Mouse (Mus musculus) CD8-positive naive resting alpha-beta T cell, adult 2 months (primary cell): ENCODE data around the gene Abhd16b.
"Not testable (repeated sequence)": the region's sequence is repeated elsewhere in the genome, so short reads cannot be mapped to it uniquely, and the experiment has no call there.

ENCODE experiments used
- DNase-seq, 2 experiments: peaks; one replicate each; pipeline ENCODE4 v3.0.0; 2022; ENCODE audit warnings: low read depth in 2 of 2, low spot score in 2 of 2

Gene Abhd16b

GRCm38 (mm10) chr2:181485741-181486140 lies 7.3 kb upstream of the Abhd16b start:
- no peak for DNase-seq

- no peak for DNase-seq
Measured at GRCm38 (mm10) chr2:181487338-181488277, 5.4 kb upstream of the Abhd16b start.

- peak in 1 of 2 experiments; percentile 43 for DNase-seq
Measured at GRCm38 (mm10) chr2:181491432-181492205, 1.4 kb upstream of the Abhd16b start.

GRCm38 (mm10) chr2:181492206-181492605 lies 800 bp upstream of the Abhd16b start:
- no peak for DNase-seq

- DNase-seq: no peak
Measured at GRCm38 (mm10) chr2:181494266-181494945, 1.4 kb downstream of the Abhd16b start.

- not testable (repeated sequence) for DNase-seq
Measured at GRCm38 (mm10) chr2:181495845-181496244, 2.8 kb downstream of the Abhd16b start.

GRCm38 (mm10) chr2:181496281-181496680 lies 3.3 kb downstream of the Abhd16b start:
- DNase-seq: peak; percentile 59 to 73

- DNase-seq: peak; percentile 83 to 86
Measured at GRCm38 (mm10) chr2:181496831-181497547, 4.0 kb downstream of the Abhd16b start, which contains the start of gene Tpd52l2. Tpd52l2 (plus strand) TSS chr2:181497142.

GRCm38 (mm10) chr2:181497548-181497875 lies 4.5 kb downstream of the Abhd16b start:
- DNase-seq: peak; percentile 32 to 38

- DNase-seq: no peak
Measured at GRCm38 (mm10) chr2:181498644-181499043, 5.6 kb downstream of the Abhd16b start.

- no peak for DNase-seq
Measured at GRCm38 (mm10) chr2:181509191-181509590, 16.2 kb downstream of the Abhd16b start.

- no peak for DNase-seq
Measured at GRCm38 (mm10) chr2:181511231-181511630, 18.2 kb downstream of the Abhd16b start.

GRCm38 (mm10) chr2:181519201-181519600 lies 26.2 kb downstream of the Abhd16b start:
- DNase-seq: no peak

- DNase-seq: peak; percentile 94 to 95
Measured at GRCm38 (mm10) chr2:181520118-181520935, 27.3 kb downstream of the Abhd16b start, which contains the start of gene Dnajc5. Dnajc5 (plus strand) TSS chr2:181520485.

- DNase-seq: no peak
Measured at GRCm38 (mm10) chr2:181520936-181521227, 27.9 kb downstream of the Abhd16b start.

- DNase-seq: no peak
Measured at GRCm38 (mm10) chr2:181521491-181521890, 28.5 kb downstream of the Abhd16b start.

GRCm38 (mm10) chr2:181522811-181523210 lies 29.8 kb downstream of the Abhd16b start:
- DNase-seq: peak; percentile 24 to 42

GRCm38 (mm10) chr2:181525526-181525925 lies 32.5 kb downstream of the Abhd16b start:
- DNase-seq: no peak

- no peak for DNase-seq
Measured at GRCm38 (mm10) chr2:181529076-181529475, 36.1 kb downstream of the Abhd16b start.

GRCm38 (mm10) chr2:181532589-181532988 lies 39.6 kb downstream of the Abhd16b start:
- DNase-seq: no peak
